Mouse (Mus musculus) liver, embryonic 12.5 days (tissue): Measurements from ENCODE around the gene Ppard. TPM values are rescaled to one million over a fixed set of nuclear protein-coding genes. Genes with fewer than 3 reads are reported as not detected.
A peak's percentile ranks its signal among the peaks of the same experiment; 100 is the strongest.
"Not testable (repeated sequence)": the region's sequence is repeated elsewhere in the genome, so short reads cannot be mapped to it uniquely, and the experiment has no call there.

ENCODE experiments used
- ATAC-seq: fragments of 200-750 bp; cut with Nextera tagmentation; 2 replicates; pipeline ENCODE4 v1.8.0; 2017; ENCODE audit warnings: moderate number of reproducible peaks, mild to moderate bottlenecking, moderate library complexity
- H3K27ac ChIP-seq: fragments of 300-500 bp; sonication (generic); 2 replicates; pipeline ENCODE4 v1.5.1; 2016; ENCODE audit warnings: mild to moderate bottlenecking
- H3K27me3 ChIP-seq: fragments of 300-500 bp; sonication (generic); replicated peaks from 2 replicates; pipeline ENCODE4 v1.6.1; 2016; ENCODE audit warnings: mild to moderate bottlenecking, moderate library complexity
- H3K36me3 ChIP-seq: fragments of 300-500 bp; sonication (generic); 2 replicates; pipeline ENCODE4 v1.6.1; 2016; ENCODE audit warnings: mild to moderate bottlenecking, moderate library complexity
- H3K4me1 ChIP-seq: fragments of 300-500 bp; sonication (generic); 2 replicates; pipeline ENCODE4 v1.6.1; 2016
- H3K4me2 ChIP-seq: fragments of 300-500 bp; sonication (generic); 2 replicates; pipeline ENCODE4 v1.6.1; 2016; ENCODE audit warnings: mild to moderate bottlenecking, moderate library complexity
- H3K4me3 ChIP-seq: fragments of 300-500 bp; sonication (generic); 2 replicates; pipeline ENCODE4 v1.5.1; 2016; ENCODE audit warnings: mild to moderate bottlenecking, moderate library complexity
- H3K9ac ChIP-seq: fragments of 300-500 bp; sonication (generic); 2 replicates; pipeline ENCODE4 v1.6.1; 2016; ENCODE audit warnings: mild to moderate bottlenecking, moderate library complexity
- H3K9me3 ChIP-seq: fragments of 300-500 bp; sonication (generic); replicated peaks from 2 replicates; pipeline ENCODE4 v1.6.1; 2016; ENCODE audit warnings: mild to moderate bottlenecking, moderate library complexity
- WGBS: fragments of 180-500 bp; shearing (Covaris S2); methylation state at CpG from one replicate; pipeline ENCODE4 v1.1.7; 2016; ENCODE audit not compliant: insufficient replicate concordance; 5-methylcytosine and 5-hydroxymethylcytosine counted together
- polyA plus RNA-seq: library from polyadenylated mRNA; unstranded; fragments of >200 nt; fragmentation: Nextera tagmentation; extraction: Ambion mirVana; gene quantifications from 2 replicates; pipeline ENCODE4 v1.2.1, GENCODE M21; 2016

Gene Ppard
- polyA plus RNA-seq, 1 experiment from 2014 or later, result 2.0 TPM

GRCm38 (mm10) chr17:28326951-28327350 lies 94.5 kb downstream of the Ppard start:
- Histone ChIP-seq H3K27me3 (no peaks in the 10 kb centered on the region), H3K36me3 (peaks cover 77% of the 10 kb centered on the region), H3K4me2 (no peak overlapping the region), H3K9ac (no peak overlapping the region), H3K9me3 (peaks cover 8% of the 10 kb centered on the region; the same call in 1 of the 2 replicates), H3K27ac (peak overlapping the region; percentile 96; the same call in 1 of the 2 replicates), H3K4me1 (peaks cover 33% of the 10 kb centered on the region), H3K4me3 (no peak overlapping the region)
- no peak for ATAC-seq
- WGBS, result 84% methylated on average over 3 of the region's 3 CpGs

GRCm38 (mm10) chr17:28327673-28328325 lies 95.3 kb downstream of the Ppard start:
- Histone ChIP-seq H3K9ac (peak overlapping the region; percentile 78), H3K4me3 (peak overlapping the region; percentile 82), H3K27me3 (no peaks in the 10 kb centered on the region), H3K4me2 (peak overlapping the region; percentile 85), H3K4me1 (peaks cover 42% of the 10 kb centered on the region), H3K36me3 (peaks cover 77% of the 10 kb centered on the region), H3K9me3 (peaks cover 8% of the 10 kb centered on the region; the same call in 1 of the 2 replicates), H3K27ac (peak overlapping the region; percentile 96)
- 20% methylated on average over 22 of the region's 22 CpGs for WGBS
- ATAC-seq, result peak; percentile 17; the same call in 1 of the 2 replicates

- Histone ChIP-seq H3K9ac (peak within 1 kb of the TSS; percentile 97), H3K27ac (peak within 1 kb of the TSS; percentile 96), H3K27me3 (peaks cover 6% of the 10 kb centered on the region), H3K36me3 (peaks cover 75% of the 10 kb centered on the region), H3K4me3 (peak within 1 kb of the TSS; percentile 82), H3K9me3 (peaks cover 8% of the 10 kb centered on the region; the same call in 1 of the 2 replicates), H3K4me2 (peak within 1 kb of the TSS; percentile 85), H3K4me1 (peaks cover 48% of the 10 kb centered on the region)
- peak; percentile 81 for ATAC-seq
- under 1% methylated on average over 67 of the region's 67 CpGs for WGBS
These were observed 95.9 kb downstream of the Ppard start, which contains the start of gene Rpl10a for GRCm38 (mm10) chr17:28328366-28328928. TSS of gene Rpl10a (plus strand) at chr17:28328471.

- H3K36me3 ChIP-seq, result peaks cover 70% of the 10 kb centered on the region
- 0% methylated on average over 25 of the region's 25 CpGs for WGBS
- peak overlapping the region; percentile 85 for H3K4me2 ChIP-seq
These were observed 96.4 kb downstream of the Ppard start for GRCm38 (mm10) chr17:28328946-28329345.

GRCm38 (mm10) chr17:28329503-28330231 lies 97.2 kb downstream of the Ppard start:
- peak overlapping the region; percentile 97 for H3K9ac ChIP-seq
- peaks cover 11% of the 10 kb centered on the region for H3K27me3 ChIP-seq
- H3K4me1 ChIP-seq, result peaks cover 52% of the 10 kb centered on the region
- peak overlapping the region; percentile 96 for H3K27ac ChIP-seq
- peak overlapping the region; percentile 82 for H3K4me3 ChIP-seq
- H3K9me3 ChIP-seq, result 0 out of 2 replicates have a peak, but pooled peaks cover 2% of the 10 kb centered on the region
- peaks cover 65% of the 10 kb centered on the region for H3K36me3 ChIP-seq
- H3K4me2 ChIP-seq, result peak overlapping the region; percentile 85
- WGBS, result 3% methylated on average over 4 of the region's 4 CpGs
- no peak for ATAC-seq

More at GRCm38 (mm10) chr17:28328946-28329345, 96.4 kb downstream of the Ppard start:
- peak; percentile 18; the same call in 1 of the 2 replicates for ATAC-seq
- Histone ChIP-seq H3K9me3 (peaks cover 8% of the 10 kb centered on the region; the same call in 1 of the 2 replicates), H3K27ac (peak overlapping the region; percentile 96), H3K27me3 (peaks cover 11% of the 10 kb centered on the region), H3K4me3 (peak overlapping the region; percentile 82), H3K4me1 (peaks cover 52% of the 10 kb centered on the region), H3K9ac (peak overlapping the region; percentile 97)

- WGBS, result 41% methylated on average over 2 of the region's 2 CpGs
- Histone ChIP-seq H3K4me3 (peak overlapping the region; percentile 82), H3K36me3 (peaks cover 60% of the 10 kb centered on the region)
These were observed 97.7 kb downstream of the Ppard start for GRCm38 (mm10) chr17:28330232-28330546.

GRCm38 (mm10) chr17:28330590-28330989 lies 98.1 kb downstream of the Ppard start:
- ATAC-seq, H3K9me3 ChIP-seq: not testable (repeated sequence)
- Histone ChIP-seq H3K4me3 (peak overlapping the region; percentile 82), H3K36me3 (peaks cover 60% of the 10 kb centered on the region), H3K4me1 (peaks cover 52% of the 10 kb centered on the region), H3K27me3 (peaks cover 11% of the 10 kb centered on the region), H3K9ac (peak overlapping the region; percentile 97; the same call in 1 of the 2 replicates), H3K4me2 (peak overlapping the region; percentile 85), H3K27ac (peak overlapping the region; percentile 96)
- 50% methylated on average over 8 of the region's 8 CpGs for WGBS

More at GRCm38 (mm10) chr17:28330232-28330546, 97.7 kb downstream of the Ppard start:
- peak overlapping the region; percentile 97 for H3K9ac ChIP-seq
- H3K4me2 ChIP-seq, result peak overlapping the region; percentile 85
- no peak for ATAC-seq
- H3K4me1 ChIP-seq, result peaks cover 52% of the 10 kb centered on the region
- H3K9me3 ChIP-seq, result no peaks in the 10 kb centered on the region
- H3K27ac ChIP-seq, result peak overlapping the region; percentile 96
- H3K27me3 ChIP-seq, result peaks cover 11% of the 10 kb centered on the region

GRCm38 (mm10) chr17:28331241-28332112 lies 99.0 kb downstream of the Ppard start:
- peaks cover 14% of the 10 kb centered on the region for H3K27me3 ChIP-seq
- H3K36me3 ChIP-seq, result peaks cover 63% of the 10 kb centered on the region
- peak; percentile 7; the same call in 1 of the 2 replicates for ATAC-seq
- H3K9me3 ChIP-seq, result no peaks in the 10 kb centered on the region
- H3K27ac ChIP-seq, result peak overlapping the region; percentile 53
- peak overlapping the region; percentile 8; the same call in 1 of the 2 replicates for H3K9ac ChIP-seq
- H3K4me3 ChIP-seq, result no peak overlapping the region
- WGBS, result 17% methylated on average over 5 of the region's 7 CpGs
- H3K4me2 ChIP-seq, result peak overlapping the region; percentile 85
- H3K4me1 ChIP-seq, result peaks cover 52% of the 10 kb centered on the region

GRCm38 (mm10) chr17:28332113-28332914 lies 99.8 kb downstream of the Ppard start:
- peaks cover 14% of the 10 kb centered on the region for H3K27me3 ChIP-seq
- peaks cover 50% of the 10 kb centered on the region for H3K4me1 ChIP-seq
- H3K36me3 ChIP-seq, result peaks cover 65% of the 10 kb centered on the region
- no peaks in the 10 kb centered on the region for H3K9me3 ChIP-seq
- no peak; the same call in 1 of the 2 replicates for ATAC-seq
- no peak overlapping the region for H3K4me3 ChIP-seq
- peak overlapping the region; percentile 3; the same call in 1 of the 2 replicates for H3K4me2 ChIP-seq
- no peak overlapping the region for H3K9ac ChIP-seq
- H3K27ac ChIP-seq, result peak overlapping the region; percentile 53
- WGBS, result 37% methylated on average over 13 of the region's 13 CpGs

GRCm38 (mm10) chr17:28332915-28333546 lies 100.5 kb downstream of the Ppard start:
- peak overlapping the region; percentile 53; the same call in 1 of the 2 replicates for H3K27ac ChIP-seq
- no peak overlapping the region for H3K4me3 ChIP-seq
- H3K4me2 ChIP-seq, result 0 out of 2 replicates have a peak overlapping the region, but pooled peaks have one; percentile 1
- peaks cover 43% of the 10 kb centered on the region for H3K4me1 ChIP-seq
- peaks cover 14% of the 10 kb centered on the region for H3K27me3 ChIP-seq
- WGBS, result 43% methylated on average over 31 of the region's 31 CpGs
- no peaks in the 10 kb centered on the region for H3K9me3 ChIP-seq
- no peak for ATAC-seq
- H3K36me3 ChIP-seq, result peaks cover 72% of the 10 kb centered on the region
- no peak overlapping the region for H3K9ac ChIP-seq
